Mouse (Mus musculus): ENCODE measurements around the gene Ubtf. TPM values are rescaled to one million over a fixed set of nuclear protein-coding genes. Genes with fewer than 3 reads are reported as not detected.
"Not testable (repeated sequence)": the region's sequence is repeated elsewhere in the genome, so short reads cannot be mapped to it uniquely, and the experiment has no call there.

The Ubtf gene
- total RNA-seq, 2 experiments from 2014 or later: 35.4 to 42.6 TPM

- no peak for DNase-seq (ENCODE audit: low spot score)
Measured at GRCm38 (mm10) chr11:102295598-102296471, 23.7 kb downstream of the Ubtf start.

GRCm38 (mm10) chr11:102294887-102295597 is 24.5 kb downstream of the Ubtf start:
- DNase-seq (ENCODE audit: low spot score): no peak

GRCm38 (mm10) chr11:102294416-102294815 is 25.1 kb downstream of the Ubtf start:
- DNase-seq (ENCODE audit: low spot score): no peak

DNA sequence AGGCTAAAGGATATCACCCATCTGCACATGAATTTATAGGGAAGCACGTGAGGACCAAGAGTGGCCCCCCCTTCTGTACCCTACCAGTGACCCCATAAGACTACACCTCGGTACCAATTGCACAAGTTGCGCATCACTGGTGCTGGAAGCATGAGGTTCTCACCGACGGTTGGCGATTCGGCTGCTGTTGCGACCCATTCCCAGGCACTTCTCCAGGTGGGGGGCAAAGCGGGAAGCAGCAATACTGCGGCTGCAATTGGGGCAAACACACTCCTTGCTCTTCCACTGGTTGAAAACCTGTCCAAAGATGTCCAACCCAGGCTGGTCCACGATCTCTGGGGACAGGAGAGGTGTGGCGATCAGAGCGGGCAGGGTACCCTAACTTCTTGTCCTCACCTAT is 25.6 kb downstream of the Ubtf start:
- no peak for DNase-seq (ENCODE audit: low spot score)

- no peak for DNase-seq (ENCODE audit: low spot score)
Measured at GRCm38 (mm10) chr11:102291051-102291535, 28.4 kb downstream of the Ubtf start.

- no peak for DNase-seq (ENCODE audit: low spot score)
Measured at GRCm38 (mm10) chr11:102290141-102290540, 29.4 kb downstream of the Ubtf start.

DNA sequence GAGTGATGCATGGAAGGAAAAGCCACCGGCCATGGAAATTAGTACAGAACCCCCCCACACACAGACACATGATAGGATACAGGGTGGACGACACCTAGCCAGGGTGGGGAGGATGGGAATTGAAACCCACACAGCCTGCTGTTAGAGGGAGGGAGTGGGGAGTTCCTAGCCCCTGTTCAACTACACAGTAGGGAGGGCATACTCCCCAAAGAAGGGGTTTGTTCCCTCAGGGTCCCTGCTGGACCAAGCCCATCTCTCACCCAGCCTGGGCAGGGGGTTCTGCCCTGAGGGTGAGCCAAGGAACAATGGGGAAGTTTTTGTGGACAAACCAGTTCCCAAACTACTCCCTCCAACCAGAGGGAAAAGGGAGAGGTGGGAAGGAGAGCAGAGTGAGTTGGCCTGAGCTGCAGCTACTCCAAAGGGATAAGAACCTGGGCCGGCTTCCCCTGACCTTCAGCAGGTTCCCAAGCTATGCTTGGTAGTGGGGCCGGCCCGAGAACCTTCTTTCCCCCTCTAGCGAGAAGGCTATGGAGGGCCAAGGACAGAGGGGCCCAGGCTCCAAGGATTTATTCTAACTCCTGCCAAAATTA is 29.9 kb downstream of the Ubtf start:
- DNase-seq (ENCODE audit: low spot score): no peak

- DNase-seq (ENCODE audit: low spot score): no peak
Measured at GRCm38 (mm10) chr11:102288913-102289312, 30.6 kb downstream of the Ubtf start.

GRCm38 (mm10) chr11:102288027-102288804 is 31.3 kb downstream of the Ubtf start:
- DNase-seq (ENCODE audit: low spot score): no peak

DNA sequence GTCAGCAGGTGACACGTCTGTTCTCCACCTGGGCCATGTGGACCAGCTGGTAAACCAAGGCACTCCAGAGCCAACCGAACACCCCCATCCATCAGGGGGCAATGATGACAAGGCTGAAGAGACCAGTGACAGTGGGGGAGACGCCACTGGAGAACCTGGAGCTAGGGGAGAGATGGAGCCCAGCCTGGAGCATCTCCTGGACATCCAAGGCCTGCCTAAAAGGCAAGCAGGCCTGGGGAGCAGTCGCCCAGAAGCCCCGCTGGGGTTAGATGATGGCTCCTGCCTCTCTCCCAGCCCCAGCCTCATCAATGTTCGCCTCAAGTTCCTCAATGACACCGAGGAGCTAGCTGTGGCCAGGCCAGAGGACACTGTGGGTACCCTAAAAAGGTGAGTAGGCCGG is 32.1 kb downstream of the Ubtf start:
- no peak for DNase-seq (ENCODE audit: low spot score)

DNA sequence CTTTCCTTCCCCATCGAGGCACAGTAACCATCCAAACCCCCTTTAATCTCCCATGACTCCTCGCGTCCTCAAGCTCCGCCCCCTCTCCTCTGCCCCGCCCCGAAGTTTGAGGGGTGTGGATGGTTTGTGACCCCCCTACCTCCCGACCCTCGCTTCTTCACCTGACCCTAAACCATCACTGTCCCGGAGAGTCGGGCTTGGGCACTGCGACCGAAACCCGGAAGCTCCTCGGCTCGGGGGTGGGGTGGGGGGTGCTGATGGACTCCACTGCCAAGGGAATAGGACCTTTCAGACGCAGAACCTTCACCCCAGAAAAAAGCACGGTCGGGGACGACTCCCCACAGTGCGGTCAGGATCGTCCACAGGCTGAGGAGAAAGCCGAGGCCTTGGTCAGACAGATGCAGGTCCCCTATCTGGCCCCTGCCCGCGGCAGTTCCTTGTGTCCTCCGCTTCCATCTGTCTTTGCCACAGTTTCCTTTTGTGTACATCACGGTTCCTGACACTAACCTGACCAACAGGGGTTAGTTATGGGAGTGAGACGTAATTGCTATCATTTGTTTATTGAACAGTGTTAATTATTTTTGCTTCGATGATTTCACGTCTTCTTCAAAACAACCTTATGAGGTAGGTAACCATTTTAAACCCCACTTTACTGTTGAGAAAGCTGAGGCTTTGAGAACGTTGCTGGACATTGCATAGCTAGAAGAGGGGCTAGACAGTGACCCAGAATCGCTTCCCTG is 34.3 kb downstream of the Ubtf start:
- no peak for DNase-seq (ENCODE audit: low spot score)

DNA sequence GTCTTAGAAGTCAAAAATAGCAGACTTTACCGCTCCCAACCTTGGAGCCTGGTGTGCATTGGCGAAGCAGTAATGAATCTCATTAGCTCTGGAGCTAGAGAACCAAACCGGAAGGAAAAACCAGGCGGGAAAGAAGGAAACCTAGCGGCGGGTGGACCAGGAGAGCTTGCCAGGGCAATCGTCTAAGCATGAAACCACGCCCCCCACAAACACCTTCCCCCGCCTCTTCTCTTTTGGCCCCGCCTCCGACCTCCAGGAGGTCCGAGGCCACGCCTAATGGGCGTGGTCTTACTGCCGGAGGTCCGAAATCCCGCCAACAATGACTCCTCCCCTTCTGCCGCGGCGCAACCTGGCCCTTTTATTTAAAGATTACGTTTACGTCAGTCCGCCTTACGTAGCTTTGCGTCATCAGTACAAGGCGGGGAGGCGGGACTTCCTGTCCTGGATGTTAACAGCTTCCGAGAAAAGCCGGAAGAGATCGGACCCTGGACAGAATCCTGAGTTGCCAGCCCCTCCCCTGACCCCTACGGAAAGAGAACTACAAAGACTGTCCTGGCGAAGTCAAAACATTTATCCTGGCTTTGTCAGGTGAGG is 34.9 kb downstream of the Ubtf start, which contains the start of gene Tmub2:
Gene Tmub2, plus strand, starts transcription at position 431 of the 594 bp plus-strand sequence.
- peak; percentile 97 for DNase-seq (ENCODE audit: low spot score)

- DNase-seq (ENCODE audit: low spot score): no peak
Measured at GRCm38 (mm10) chr11:102283922-102284321, 35.6 kb downstream of the Ubtf start.

DNA sequence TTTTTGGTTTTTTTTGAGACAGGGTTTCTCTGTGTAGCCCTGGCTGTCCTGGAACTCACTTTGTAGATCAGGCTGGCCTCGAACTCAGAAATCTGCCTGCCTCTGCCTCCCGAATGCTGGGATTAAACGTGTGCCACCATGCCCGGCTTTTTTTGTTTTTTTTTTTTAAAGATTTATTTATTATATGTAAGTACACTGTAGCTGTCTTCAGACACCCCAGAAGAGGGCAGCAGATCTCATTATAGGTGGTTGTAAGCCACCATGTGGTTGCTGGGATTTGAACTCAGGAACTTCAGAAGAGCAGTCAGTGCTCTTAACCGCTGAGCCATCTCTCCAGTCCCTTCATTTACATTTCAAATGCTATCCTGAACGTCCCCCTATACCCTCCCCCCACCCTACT is 39.3 kb downstream of the Ubtf start:
- DNase-seq (ENCODE audit: low spot score): not testable (repeated sequence)

GRCm38 (mm10) chr11:102279595-102279994 is 39.9 kb downstream of the Ubtf start:
- peak; percentile 72 for DNase-seq (ENCODE audit: low spot score)

DNA sequence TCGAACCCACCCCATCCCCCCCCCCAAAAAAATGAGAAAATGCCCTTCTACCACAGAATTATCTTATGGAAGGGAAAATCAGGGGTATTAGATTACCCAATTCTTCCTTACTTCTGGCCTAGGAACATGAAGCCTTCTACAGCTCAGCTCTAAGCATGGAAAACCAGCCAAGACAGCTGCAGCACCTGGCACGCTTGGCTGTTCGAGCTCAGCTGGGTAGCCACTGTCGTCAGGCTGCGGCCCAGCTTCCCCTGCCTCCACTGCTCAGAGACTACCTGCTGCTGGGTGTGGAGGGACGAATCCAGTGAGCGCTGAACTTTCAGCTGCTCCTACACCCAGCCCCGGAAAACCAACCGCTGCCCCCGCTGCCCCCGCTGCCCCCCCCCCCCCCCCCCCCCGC is 41.8 kb downstream of the Ubtf start:
- no peak for DNase-seq (ENCODE audit: low spot score)

GRCm38 (mm10) chr11:102276411-102276915 is 43.1 kb downstream of the Ubtf start:
- no peak for DNase-seq (ENCODE audit: low spot score)

DNA sequence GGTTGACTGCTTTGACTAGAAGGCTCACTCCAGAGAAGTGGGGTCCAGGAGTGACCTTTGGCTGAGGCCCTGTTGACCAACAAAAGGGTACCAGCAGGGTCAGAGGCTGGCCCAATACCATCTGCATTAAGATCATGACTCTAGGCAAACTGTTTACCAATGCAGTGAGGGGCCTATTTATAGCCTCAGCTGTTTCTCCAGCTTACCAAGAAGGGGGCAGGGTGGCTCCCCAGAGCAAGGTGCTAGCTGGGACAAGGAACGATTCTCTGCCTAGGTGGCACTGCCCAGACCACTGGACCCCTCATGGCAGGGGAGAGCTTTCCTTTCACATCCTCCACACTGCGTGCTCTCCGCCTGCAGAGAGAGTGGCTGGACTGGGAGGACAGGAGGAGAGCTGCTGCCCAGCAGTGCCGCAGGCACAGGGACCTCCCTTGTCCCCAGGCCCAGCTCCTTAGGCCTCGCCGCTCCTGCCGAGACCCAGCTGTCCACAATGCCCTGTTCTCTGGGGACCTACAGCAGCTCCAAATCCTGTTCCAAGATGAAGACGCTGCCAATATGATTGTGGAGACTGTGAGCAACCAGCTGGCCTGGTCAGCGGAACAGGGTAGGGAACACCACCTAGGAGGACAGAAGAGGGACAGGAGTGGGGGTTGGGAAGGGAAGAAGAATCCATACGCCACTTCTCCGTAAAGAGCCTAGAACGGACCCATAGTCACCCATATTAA is 50.9 kb downstream of the Ubtf start, which contains the start of gene Asb16:
Gene Asb16, plus strand, starts transcription at position 224 of the 725 bp plus-strand sequence.
- DNase-seq (ENCODE audit: low spot score): peak; percentile 51

- peak; percentile 86 for DNase-seq (ENCODE audit: low spot score)
Measured at GRCm38 (mm10) chr11:102267480-102267879, 52.1 kb downstream of the Ubtf start.

All from gastrocnemius, adult 18-20 months (tissue).